Mouse (Mus musculus) T-helper 2 cell (primary cell): ENCODE measurements around the gene Tmem251.

Experiments
- in situ Hi-C: fragments of 300-600 bp; cut with MboI, MseI; formaldehyde crosslinking; loops from one replicate; pipeline ENCODE4 v1.15.1; 2025; ENCODE audit warnings: high pct_unique_total_duplicates

Tmem251 gene

DNA sequence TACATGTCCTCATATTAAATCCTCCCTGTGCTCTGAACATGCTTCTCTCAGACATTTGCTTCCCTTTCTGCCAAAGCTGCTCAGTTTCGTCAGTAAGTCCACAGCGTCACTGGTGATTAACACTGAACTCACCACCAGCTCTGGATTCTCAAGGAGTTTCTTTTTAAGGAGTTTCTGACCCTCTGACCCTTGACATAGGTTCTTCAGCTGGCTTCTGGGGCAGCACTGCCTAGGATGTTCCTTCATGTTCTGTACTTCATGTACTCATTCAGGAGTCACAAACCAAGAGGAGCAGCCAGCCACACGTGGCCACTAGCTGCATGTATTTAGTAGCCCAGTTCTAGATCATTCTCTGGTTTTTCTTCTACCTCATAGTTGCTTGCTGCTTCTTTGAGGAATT lies 4.7 kb downstream of the Tmem251 start:
- in situ Hi-C loops = loop anchor here (10.0 kb wide), 1 partner anchor 587 kb away; no protein-coding TSS in a partner anchor

DNA sequence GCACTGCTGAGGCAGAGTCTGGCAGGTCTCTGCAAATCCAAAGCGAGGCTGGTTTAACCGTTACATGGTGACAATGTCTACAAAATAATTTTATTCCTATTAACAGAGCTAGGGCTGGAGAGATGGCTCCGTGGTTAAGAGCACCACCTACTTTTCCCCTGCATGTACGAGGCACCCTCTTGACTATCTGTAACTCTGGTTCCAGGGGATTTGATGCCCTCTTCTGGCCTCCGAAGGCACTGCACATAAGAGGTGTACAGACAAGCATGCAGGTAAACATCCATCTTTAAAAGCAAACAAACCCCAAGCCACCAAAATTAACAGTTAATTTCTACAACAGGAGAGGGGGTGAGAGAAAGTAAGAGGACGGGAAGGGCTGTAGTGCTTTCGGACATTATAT lies 12.7 kb downstream of the Tmem251 start:
- in situ Hi-C loops = loop anchor here (5.0 kb wide), 1 partner anchor 121 kb away; the partner anchor contains the start of gene Btbd7

DNA sequence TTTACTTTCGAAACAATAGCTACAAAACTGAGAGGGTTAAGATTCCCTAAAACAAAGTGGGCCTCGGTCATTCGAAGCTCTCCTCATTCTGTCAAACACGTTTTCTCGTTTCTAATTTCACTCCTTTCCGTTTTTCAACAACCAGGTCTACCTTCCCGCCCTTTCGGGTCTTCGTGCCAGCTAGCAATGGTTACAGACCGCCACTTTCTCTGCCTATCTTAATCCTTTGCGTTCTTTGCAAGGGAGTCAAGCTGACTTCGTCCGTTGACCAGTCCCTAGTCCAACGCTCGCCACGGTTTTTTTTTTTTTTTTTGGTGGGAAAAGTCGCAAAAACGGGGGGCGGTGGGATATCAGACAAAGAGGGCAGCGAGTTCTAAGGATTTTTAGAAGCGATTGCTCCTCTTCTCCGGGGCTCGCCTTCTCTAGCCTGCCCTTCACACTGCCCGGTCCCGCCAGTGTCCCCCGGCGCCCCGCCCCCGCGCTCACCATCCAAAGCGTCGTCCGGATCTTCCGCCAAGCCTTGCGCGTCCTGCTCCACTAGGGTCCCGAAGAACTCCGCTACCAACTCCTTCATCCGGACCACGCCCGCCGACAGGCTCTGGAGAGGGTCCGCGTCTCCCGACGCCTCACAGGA lies 13.6 kb downstream of the Tmem251 start:
- in situ Hi-C loops = loop anchor here (5.0 kb wide), 1 partner anchor 120 kb away; the partner anchor contains the start of gene Btbd7

DNA sequence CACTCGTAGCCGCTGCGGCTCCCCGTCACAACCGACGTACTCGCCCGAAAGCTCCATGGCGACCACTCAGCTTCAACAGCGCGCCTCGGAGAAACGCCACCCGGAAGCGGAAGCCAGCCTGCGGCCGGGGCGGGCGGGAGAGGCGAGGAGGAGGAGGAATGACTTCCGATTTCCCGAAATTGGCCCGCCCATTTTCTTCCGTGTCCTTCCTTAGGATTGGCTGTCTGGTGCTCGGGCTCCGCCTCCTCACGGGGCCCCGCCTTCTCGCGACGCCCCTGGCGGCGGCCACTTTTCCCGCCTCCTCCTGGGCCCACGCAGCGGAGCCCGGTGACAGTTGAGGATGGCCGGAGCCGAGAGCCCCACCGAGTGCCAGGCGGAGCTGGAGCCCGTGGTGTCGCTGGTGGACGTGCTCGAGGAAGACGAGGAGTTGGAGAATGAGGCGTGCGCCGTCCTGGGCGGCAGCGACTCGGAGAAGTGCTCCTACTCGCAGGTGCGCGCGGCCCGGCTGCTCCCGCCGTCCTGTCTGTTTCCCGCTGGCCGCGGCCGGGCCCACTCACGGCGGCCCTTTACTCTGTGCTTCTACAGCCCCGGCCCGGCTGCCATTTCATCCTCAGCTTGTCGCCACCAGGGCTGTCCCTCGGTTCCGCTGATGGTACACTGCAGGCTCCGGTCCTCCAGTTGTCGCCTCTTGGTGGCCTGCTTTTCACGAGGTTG lies 14.3 kb downstream of the Tmem251 start, which contains the start of the genes Gm28051, Gon7 and Ubr7:
TSS of gene Gm28051 (minus strand) at position 77 of the 714 bp plus-strand sequence.
TSS of gene Gon7 (minus strand) at position 115 of the 714 bp plus-strand sequence.
TSS of gene Ubr7 (plus strand) at position 279 of the 714 bp plus-strand sequence.
- in situ Hi-C loops = loop anchor here (5.0 kb wide), 1 partner anchor 119 kb away; the partner anchor contains the start of gene Btbd7

DNA sequence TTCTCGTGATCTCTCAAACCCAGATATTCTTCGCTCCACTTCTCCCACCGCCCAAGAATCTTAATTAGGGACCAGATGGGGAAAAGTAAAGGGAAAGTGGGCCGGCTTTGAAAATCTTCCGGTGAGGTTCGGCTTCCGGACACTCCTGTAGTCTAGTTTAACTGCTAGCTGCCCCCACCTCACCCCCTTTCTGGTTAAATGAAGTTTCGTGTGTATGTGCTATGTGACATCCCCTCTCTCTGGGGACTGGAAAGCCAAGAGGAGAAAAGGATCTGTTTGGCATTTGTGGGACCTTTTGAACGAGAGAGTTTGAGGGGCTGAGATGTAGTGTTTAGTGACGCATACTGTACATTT lies 14.8 kb downstream of the Tmem251 start, which contains the start of gene Gm20604:
TSS of gene Gm20604 (minus strand) at position 270 of the 354 bp plus-strand sequence.
- in situ Hi-C loops = loop anchor here (5.0 kb wide), 1 partner anchor 119 kb away; the partner anchor contains the start of gene Btbd7

DNA sequence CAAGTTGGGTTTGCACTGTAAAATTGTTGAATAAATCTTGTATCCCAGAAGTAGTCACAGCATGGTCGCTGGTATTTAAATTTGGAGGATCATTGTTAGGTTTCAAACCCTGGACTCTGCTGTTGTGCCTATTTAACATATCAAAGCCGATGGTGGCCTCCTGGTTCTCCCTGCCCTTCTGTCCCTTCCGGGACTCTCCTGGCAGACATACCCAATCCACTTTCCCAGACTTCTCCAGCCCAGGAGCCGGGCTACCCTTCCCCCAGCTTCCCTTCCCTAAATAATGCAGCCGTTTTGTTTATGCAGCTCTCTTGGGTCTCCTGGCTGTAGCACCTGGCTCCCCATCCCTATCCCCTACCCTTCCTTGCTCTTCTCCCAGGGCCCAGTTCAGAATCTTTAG lies 15.4 kb downstream of the Tmem251 start:
- in situ Hi-C loops = loop anchor here (5.0 kb wide), 1 partner anchor 118 kb away; the partner anchor contains the start of gene Btbd7

DNA sequence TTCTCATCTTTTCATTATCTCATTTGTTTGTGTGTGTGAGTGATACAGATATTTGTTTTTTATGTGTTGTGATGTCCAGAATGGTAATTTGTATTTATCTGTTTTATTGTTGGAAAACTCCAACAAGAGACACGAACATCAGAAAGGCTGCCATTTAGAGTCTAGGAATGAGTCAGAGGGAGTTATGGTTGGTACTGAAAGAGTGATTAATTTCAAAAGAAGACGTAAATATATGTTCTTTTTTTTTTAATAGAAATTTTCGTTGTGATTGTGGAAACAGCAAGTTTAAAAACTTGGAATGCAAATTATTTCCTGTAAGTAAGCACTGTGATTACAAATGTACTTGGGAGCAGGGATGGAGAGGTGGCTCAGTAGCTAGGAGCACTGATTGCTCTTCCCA lies 18.1 kb downstream of the Tmem251 start:
- in situ Hi-C loops = no loop called here

DNA sequence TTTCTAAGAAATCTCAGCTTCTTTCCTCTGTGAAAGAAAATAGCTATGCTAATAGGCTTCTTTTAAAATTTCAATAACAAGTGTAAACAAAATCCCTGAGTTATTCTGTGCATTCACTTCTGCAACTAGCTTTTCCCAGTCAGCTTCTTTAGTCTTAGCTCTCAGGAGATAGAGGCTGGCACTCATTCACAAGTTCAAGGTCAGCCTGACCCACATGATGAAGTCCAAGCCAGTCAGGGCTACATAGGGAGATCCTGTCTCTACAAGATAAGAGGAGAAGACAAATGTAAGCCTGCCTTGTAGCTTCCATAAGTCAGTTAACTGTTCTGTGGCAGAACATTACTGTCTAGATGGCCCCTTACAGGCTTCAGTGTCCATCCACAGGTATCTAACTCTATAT lies 20.1 kb downstream of the Tmem251 start:
- in situ Hi-C loops = no loop called here

DNA sequence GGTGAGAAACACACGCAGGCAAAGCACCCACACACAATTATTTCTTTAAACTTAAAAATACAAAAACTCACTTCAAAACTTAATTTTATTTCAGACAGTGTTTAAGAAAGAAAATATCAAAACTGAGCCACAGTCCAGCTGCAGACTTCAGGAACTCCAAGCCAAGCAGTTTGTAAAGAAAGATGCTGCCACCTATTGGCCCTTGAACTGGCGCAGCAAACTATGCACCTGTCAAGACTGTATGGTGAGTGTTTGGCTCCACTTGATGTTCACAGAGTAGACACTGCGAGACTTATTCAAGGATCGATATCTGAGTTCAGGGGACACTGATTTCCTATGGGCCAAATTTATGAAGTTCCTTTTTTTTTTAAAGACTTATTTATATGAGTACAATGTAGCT lies 25.4 kb downstream of the Tmem251 start:
- in situ Hi-C loops = no loop called here

DNA sequence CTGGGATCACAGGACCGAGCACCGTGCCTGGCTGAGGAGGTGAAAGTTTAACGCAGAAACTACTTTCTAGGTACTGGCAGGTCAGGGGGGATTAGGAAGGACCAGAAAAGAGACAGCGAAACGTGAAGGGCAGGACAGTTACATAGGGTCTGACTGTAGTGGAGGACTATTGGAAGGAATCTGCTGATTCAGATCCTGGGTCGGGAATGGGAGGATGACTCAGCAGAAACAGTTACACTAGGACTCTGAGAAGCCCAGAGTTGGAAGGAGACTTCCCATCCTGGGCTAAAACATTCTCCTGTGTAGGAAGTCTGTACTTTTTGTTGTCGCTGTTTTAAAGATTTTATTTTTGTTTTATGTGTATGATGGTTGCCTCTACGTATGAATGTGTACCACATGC lies 28.0 kb downstream of the Tmem251 start:
- in situ Hi-C loops = no loop called here

DNA sequence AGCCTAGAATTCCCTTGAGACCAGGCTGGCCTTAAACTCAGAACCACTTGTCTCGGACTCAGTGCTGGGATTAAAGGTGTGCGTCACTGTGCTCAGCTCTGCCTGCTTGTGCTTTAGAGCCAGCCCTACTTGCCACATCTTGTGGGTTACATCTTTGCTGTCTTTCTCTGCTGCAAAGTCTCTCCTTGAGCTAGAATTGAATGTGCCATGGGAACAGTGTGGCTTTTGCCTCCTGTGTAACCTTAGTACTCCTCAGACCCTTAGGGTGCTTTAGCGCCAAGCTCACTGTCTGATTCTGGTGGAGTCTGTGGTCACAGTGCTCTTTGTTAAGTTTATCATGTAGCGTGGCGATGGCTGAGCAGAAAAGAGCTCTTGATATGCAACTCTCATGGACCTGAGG lies 29.1 kb downstream of the Tmem251 start:
- in situ Hi-C loops = no loop called here

DNA sequence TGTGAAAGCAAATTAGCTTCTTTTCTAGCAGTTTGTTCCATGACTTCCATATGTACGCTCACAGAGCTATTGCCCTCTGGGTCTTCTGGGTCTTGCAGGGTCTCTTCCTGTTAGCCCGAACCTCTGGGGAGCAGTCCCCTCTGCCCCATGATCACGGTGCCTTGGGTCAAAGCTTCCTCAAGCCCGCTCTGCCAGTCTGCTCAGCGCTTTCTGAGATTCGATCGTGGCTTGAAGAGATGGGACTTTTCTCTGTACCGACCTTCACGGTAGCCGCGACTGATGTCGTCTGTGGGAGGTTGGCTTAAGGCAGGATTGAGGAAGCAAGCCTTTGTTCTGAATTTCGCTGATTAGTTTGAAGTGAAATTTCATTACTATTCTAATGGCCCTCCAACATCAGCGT lies 32.5 kb downstream of the Tmem251 start:
- in situ Hi-C loops = no loop called here

DNA sequence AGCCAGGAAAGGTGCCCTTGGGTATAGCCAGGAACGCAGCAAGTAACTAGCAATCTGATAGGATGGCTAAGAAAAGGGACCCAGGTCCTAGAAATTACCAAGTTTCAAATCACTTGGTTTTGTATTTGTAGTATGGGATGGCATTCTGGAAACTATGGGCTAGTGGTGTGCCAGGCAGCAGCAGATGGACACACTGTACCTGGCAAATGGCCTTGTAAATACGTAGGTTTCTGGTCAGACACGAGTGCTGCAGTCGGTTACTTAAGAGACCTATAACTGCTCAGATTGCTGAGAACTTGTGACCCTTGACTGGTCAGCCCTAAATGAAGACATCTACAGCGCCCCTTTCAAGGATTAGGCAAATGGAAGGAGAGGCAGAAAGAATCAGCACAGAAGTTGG lies 34.6 kb downstream of the Tmem251 start:
- in situ Hi-C loops = no loop called here

DNA sequence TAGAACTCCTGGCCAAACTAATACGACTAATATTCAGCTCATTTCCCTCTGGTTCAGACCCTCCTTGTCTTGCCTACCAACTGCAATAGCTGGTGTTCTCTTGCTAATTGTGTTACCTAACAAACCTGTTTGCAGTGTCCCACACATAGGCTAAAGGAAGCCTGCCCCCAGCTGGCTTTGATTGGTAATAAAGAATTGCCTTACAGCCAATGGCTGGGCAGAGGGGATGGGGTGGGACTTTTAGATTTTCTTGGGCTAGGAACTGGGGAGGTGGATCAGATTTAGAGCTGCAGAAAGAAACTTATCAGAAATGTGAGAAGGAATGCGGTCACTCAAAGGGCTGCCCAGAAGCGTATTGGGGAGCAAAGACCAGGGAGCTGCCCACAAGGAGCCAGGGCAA lies 35.9 kb downstream of the Tmem251 start:
- in situ Hi-C loops = no loop called here

DNA sequence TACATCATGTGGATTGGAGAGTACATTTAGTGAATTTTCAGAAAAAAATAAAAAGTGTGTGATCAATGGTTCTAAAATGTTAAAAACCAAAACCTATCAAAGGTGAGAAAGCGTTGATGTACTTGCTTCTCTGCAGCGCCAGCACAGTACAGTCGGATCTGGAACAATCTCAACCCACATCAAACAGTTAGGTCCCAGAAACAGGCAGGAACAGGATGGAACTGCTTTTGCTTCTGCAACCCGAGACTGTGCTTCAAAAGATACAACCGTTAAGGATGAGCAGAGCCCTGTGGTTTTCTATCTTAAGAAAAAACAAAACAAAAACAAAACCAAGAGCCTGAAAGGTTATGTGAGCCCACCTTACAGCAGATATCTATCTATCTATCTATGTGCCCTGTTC lies 39.3 kb downstream of the Tmem251 start:
- in situ Hi-C loops = no loop called here

DNA sequence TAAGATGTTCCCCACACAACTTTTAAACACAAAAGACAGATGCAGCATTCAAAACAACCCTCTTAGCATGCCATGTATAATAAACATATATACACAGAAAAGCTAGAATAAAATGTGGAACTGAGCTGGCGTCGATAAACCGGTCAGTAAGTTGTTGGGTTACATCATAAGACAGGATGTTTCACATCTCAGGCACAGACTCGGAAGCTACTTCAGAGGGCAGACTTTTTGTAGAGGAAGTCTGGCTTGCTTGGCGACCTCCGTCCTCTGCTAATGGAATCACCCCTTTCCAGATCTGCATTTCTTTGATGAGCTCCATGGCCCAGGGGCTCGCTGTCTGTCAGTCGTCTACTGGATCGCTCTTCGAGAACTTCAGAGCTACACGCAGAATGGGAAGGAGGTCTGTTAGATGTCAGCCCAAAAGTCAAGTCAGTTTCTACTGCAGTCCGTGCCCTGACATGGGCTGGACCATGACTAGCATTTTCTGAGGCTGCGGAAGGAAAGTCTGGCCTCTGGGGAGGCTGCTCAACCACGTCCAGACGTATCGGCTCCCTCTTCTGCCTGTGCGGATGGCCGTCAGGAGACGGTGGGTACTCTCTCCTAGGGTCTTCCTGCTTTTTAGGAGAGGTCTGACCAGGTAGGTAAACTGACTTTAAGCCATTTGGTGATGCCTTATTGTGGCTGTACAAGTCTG lies 41.5 kb downstream of the Tmem251 start:
- in situ Hi-C loops = no loop called here

DNA sequence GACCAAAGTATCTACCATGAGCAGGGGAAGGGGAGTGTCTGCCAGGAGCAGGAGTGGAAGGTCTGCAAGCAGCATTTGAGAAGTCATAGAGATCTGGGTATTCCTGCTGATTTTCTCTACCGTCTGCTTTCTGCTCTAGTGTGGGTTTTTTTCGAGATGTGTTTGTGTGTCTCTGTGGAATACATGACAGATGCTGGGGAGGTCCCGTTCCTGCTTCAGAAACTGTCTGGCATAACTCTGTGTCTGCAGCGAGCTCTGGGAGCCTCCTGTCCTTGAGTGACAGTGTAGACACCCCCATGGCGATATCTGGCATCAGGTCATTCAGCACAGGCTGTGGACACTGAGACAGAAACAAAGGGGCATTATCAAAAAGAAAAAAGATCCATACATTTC lies 42.0 kb downstream of the Tmem251 start:
- in situ Hi-C loops = no loop called here

DNA sequence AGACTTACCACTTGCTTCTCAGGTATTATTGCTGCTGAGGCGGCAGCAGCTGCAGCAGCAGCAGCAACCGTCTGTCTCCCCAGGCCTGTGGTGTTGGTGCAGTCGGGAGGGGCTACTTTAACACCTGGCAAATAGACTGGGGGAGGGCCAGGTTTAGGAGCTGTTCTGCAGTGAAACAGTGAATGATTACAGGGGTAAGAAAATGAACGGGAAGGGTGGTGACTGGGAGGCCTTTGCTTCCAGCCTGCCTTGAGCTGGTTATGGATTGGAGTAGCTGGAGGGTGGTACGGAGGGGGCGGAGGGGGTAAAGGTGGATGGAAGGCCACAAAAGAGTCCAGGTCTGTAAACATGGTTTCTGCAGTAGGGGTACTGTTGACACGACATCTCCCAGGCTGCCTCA lies 44.4 kb downstream of the Tmem251 start:
- in situ Hi-C loops = no loop called here
